Mouse (Mus musculus): Measurements from ENCODE around the gene Gm49373.

DNA sequence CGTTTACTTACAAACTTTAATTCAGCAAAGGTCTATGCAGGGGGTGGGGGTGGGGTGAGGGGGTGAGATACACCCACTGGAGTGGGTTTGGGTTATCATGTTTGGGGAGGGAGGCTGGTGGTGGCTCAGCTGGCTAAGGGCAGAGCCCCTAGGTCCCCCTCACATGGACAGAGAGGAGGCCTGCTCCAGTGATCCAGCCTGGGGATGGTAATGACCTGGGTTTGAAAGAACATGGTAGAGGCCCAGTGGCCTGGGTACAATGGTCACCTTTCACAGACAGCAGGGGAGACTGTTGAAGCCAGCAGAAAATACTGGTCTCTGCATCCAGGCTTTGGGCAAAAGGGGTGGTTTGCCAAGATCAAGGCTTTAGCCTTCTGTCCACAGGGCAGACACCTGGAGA, 1.3 kb upstream of the Gm49373 start:
- TF ChIP-seq CTCF (conservative IDR thresholded peaks at IDR 0.05; ENCODE audit: low read length) (no peak), NANOG (IDR thresholded peaks at IDR 0.05; ENCODE audit: borderline replicate concordance, low read length) (no peak)
